Comparison of ENCODE assay signal across 8 mouse cellular contexts in the genomic region with DNA sequence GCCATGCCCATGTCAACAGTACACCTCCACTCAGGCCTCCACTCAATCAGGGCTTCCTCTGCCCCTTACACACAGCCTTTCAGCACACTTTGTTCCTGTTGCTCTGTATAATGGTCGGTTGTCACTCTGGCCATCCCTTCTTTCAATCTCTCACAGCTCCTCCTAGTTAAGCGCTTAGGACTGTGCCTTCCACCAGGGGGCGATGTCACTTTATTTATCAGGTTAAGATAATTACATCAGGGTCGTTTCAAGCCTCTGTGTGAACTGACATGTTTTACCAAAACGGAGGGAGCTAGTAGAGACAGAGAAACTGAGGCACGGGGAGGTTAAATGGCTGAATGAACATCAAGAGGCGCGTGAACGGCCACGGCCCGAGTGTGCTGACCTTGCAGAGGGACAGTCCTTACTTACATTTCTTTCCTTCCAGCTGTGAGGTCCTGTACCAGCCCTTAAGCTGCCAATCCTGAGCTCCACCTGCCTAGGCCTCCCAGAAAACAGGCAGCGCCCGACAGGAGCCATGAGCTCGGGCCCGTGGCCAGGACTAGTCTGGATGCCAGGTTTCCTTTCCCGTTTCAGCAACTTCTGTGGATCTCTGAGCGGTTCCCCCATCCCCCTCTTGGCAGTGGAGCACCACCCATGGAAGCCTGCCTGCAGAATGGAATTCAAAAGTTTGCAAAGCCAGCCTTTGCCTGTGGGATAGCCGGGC. TPM values are rescaled to one million over a fixed set of nuclear protein-coding genes. Genes with fewer than 3 reads are reported as not detected.
A peak's percentile ranks its signal among the peaks of the same experiment; 100 is the strongest.
DNase-seq lines count a peak whose midpoint lies in the region; ATAC-seq and TF ChIP-seq lines count a peak whose summit lies in the region.

No protein-coding gene starts in this region.

- H3K27ac ChIP-seq in forebrain, embryonic 14.5 days (ENCODE audit: low read depth, low read length) = peak overlapping the region; percentile 79
- peak overlapping the region; percentile 70 for H3K27ac ChIP-seq in layer of hippocampus, adult 2 months

- peaks cover 25% of the 10 kb centered on the region for H3K4me1 ChIP-seq in E14TG2a.4 (replicated peaks; ENCODE audit: low read depth, low read length)
- peaks cover 22% of the 10 kb centered on the region for H3K4me1 ChIP-seq in forebrain, embryonic 14.5 days (ENCODE audit: control insufficient read depth, insufficient read depth, low read length)
- peaks cover 10% of the 10 kb centered on the region for H3K4me1 ChIP-seq in lung, adult 2 months (ENCODE audit: control insufficient read depth, insufficient read depth, low read length)

- peak; percentile 30 for DNase-seq in c-Kit-negative CD71-positive TER-119-positive erythroid progenitor cells, embryonic 14.5 days (ENCODE audit: low read depth, low spot score)
- peak; percentile 94 for DNase-seq in forebrain, embryonic 14.5 days (ENCODE audit: low spot score)
- DNase-seq in heart, postnatal 25 days (ENCODE audit: low spot score) = peak; percentile 70
- DNase-seq in layer of hippocampus, adult 2 months (ENCODE audit: low spot score in 2 of 2) = peak; percentile 82 to 85
- peak; percentile 72 for DNase-seq in lung, adult 2 months
- DNase-seq in ovary, postnatal 36 days (ENCODE audit: low spot score) = peak; percentile 76
- peak; percentile 92 for DNase-seq in thymus, postnatal 4 days

- H3K27me3 ChIP-seq in E14TG2a.4 (ENCODE audit: insufficient read depth, low read length) = peaks cover 22% of the 10 kb centered on the region
- H3K27me3 ChIP-seq in forebrain, embryonic 14.5 days (replicated peaks; ENCODE audit: control insufficient read depth, insufficient read depth, low read length) = peaks cover 4% of the 10 kb centered on the region; the same call in 1 of the 2 replicates

- peak; percentile 71 for TF ChIP-seq CTCF in E14TG2a.4 (conservative IDR thresholded peaks at IDR 0.05; ENCODE audit: low read length)
- peak; percentile 92 for TF ChIP-seq CTCF in layer of hippocampus, adult 2 months (conservative IDR thresholded peaks at IDR 0.05)
- peak; percentile 39; the same call in 1 of the 2 replicates for TF ChIP-seq CTCF in lung, adult 2 months (IDR thresholded peaks at IDR 0.05; ENCODE audit: insufficient read depth, low read length)

- ATAC-seq in forebrain, embryonic 14.5 days = peak; percentile 45; the same call in 1 of the 2 replicates

- intact Hi-C loops in heart, postnatal 25 days (cut with DNase I) = loop anchor here (1.0 to 2.0 kb wide), 2 partner anchors 20 to 67 kb away; no protein-coding TSS in a partner anchor

- 3% methylated on average over 18 of the region's 18 CpGs for WGBS in forebrain, embryonic 14.5 days
- 2% methylated on average over 18 of the region's 18 CpGs for WGBS in lung, adult 2 months

- H3K9me3 ChIP-seq in E14TG2a.4 (ENCODE audit: low read length) = no peaks in the 10 kb centered on the region
- H3K9me3 ChIP-seq in forebrain, embryonic 14.5 days (replicated peaks; ENCODE audit: control insufficient read depth, low read length) = no peaks in the 10 kb centered on the region

- H3K36me3 ChIP-seq in E14TG2a.4 (ENCODE audit: insufficient read depth, low read length) = no peaks in the 10 kb centered on the region
- H3K36me3 ChIP-seq in forebrain, embryonic 14.5 days (ENCODE audit: control insufficient read depth, insufficient read depth, low read length) = no peaks in the 10 kb centered on the region

- H3K4me2 ChIP-seq in forebrain, embryonic 14.5 days (ENCODE audit: low read length) = peak overlapping the region; percentile 40

- no peak overlapping the region for H3K4me3 ChIP-seq in E14TG2a.4 (replicated peaks; ENCODE audit: low read length)
- H3K4me3 ChIP-seq in forebrain, embryonic 14.5 days (ENCODE audit: low read depth, low read length) = no peak overlapping the region
- H3K4me3 ChIP-seq in layer of hippocampus, adult 2 months = peak overlapping the region; percentile 26
- peak overlapping the region; percentile 38 for H3K4me3 ChIP-seq in lung, adult 2 months (replicated peaks; ENCODE audit: extremely low read depth, low read depth, low read length)

- no peak for TF ChIP-seq POLR2A in lung, adult 2 months (IDR thresholded peaks at IDR 0.05; ENCODE audit: borderline replicate concordance, extremely low read depth, low read depth, low read length)

- peak overlapping the region; percentile 45; the same call in 1 of the 2 replicates for H3K9ac ChIP-seq in forebrain, embryonic 14.5 days (ENCODE audit: low read length)

RNA-seq across cellular contexts. Expression of gene Cant1, which starts 4.5 kb away (rescaled TPM):
- polyA plus RNA-seq in forebrain, embryonic 14.5 days (2014; fragmentation: Nextera tagmentation; extraction: Ambion mirVana) = 21.4 and 22.8 TPM in 2 replicates
- 10 to 100 TPM; 16.0 to 17.2 TPM for total RNA-seq in heart, postnatal 25 days (2021)
- 10 to 100 TPM; 38.0 to 40.5 TPM for total RNA-seq in layer of hippocampus, adult 2 months (2021)
- 55.9 and 61.9 TPM in 2 replicates for polyA plus RNA-seq in lung, adult 2 months (2012; rRNA removed)

RNA-seq across cellular contexts. Expression of gene C1qtnf1, which starts 4.6 kb away (rescaled TPM):
- 2.3 and 3.0 TPM in 2 replicates for polyA plus RNA-seq in forebrain, embryonic 14.5 days (2014; fragmentation: Nextera tagmentation; extraction: Ambion mirVana)
- total RNA-seq in heart, postnatal 25 days (2021) = 10 to 100 TPM; 17.7 to 31.0 TPM
- total RNA-seq in layer of hippocampus, adult 2 months (2021) = 1 to 10 TPM; 3.0 to 3.9 TPM
- 17.9 and 21.8 TPM in 2 replicates for polyA plus RNA-seq in lung, adult 2 months (2012; rRNA removed)

RNA-seq across cellular contexts. Expression of gene Lgals3bp, which starts 21.5 kb away (rescaled TPM):
- polyA plus RNA-seq in forebrain, embryonic 14.5 days (2014; fragmentation: Nextera tagmentation; extraction: Ambion mirVana) = 3.0 TPM in 2 replicates
- total RNA-seq in heart, postnatal 25 days (2021) = 10 to 100 TPM; 19.2 to 24.0 TPM
- 10 to 100 TPM; 17.8 to 18.3 TPM for total RNA-seq in layer of hippocampus, adult 2 months (2021)
- polyA plus RNA-seq in lung, adult 2 months (2012; rRNA removed) = 259 and 311 TPM in 2 replicates

RNA-seq across cellular contexts. Expression of gene Engase, which starts 53.2 kb away (rescaled TPM):
- polyA plus RNA-seq in forebrain, embryonic 14.5 days (2014; fragmentation: Nextera tagmentation; extraction: Ambion mirVana) = 3.9 and 4.9 TPM in 2 replicates
- total RNA-seq in heart, postnatal 25 days (2021) = 1 to 10 TPM; 5.7 to 6.3 TPM
- total RNA-seq in layer of hippocampus, adult 2 months (2021) = 10 to 100 TPM; 14.8 TPM
- polyA plus RNA-seq in lung, adult 2 months (2012; rRNA removed) = 12.9 and 17.0 TPM in 2 replicates

Comparison
In these comparisons a context has a peak if more than half of its experiments do, and no peak if none do; other contexts are left out.
1. H3K4me3 ChIP-seq: peak in layer of hippocampus, adult 2 months (single experiment) and lung, adult 2 months (single experiment); none in E14TG2a.4 (single experiment) and forebrain, embryonic 14.5 days (single experiment).
2. CTCF ChIP-seq: peak in every context shown above with its lines; median percentile 92 in layer of hippocampus, adult 2 months; 71 in E14TG2a.4; 39 in lung, adult 2 months.
3. DNase-seq: peak in every context shown above with its lines; median percentile 94 in forebrain, embryonic 14.5 days; 92 in thymus, postnatal 4 days; 84 in layer of hippocampus, adult 2 months; 76 in ovary, postnatal 36 days; 72 in lung, adult 2 months; 70 in heart, postnatal 25 days; 30 in c-Kit-negative CD71-positive TER-119-positive erythroid progenitor cells, embryonic 14.5 days.